14 mouse cellular contexts compared by ENCODE assay signal in genomic region chr2:109942810-109943570, GRCm38 (mm10). TPM values are rescaled to one million over a fixed set of nuclear protein-coding genes. Genes with fewer than 3 reads are reported as not detected.
DNase-seq lines count a peak whose midpoint lies in the region; ATAC-seq and TF ChIP-seq lines count a peak whose summit lies in the region.
"Had no signal": no experiment of that assay in that cellular context is flagged by ENCODE, and none has a peak within 500 bp of the region (broad histone marks: within the 10 kb centered on the region; RNA-seq: fewer than 3 reads in every experiment).

No protein-coding gene starts in this region.

- DNase-seq in layer of hippocampus, adult 9-11 months: peak; percentile 29
- no peak for DNase-seq in layer of hippocampus, postnatal 36 days
- DNase-seq in forebrain, embryonic 10.5 days (ENCODE audit: extremely low spot score, low spot score): peak; percentile 29
- peak; percentile 35 for DNase-seq in hindbrain, postnatal 0 days (ENCODE audit: low spot score)
- DNase-seq in retina, postnatal 1 day: peak; percentile 98
- DNase-seq in gastrocnemius, adult 8-10 months (ENCODE audit: low spot score in 2 of 2): no peak
- no peak for DNase-seq in adrenal gland, adult 8-10 months
- no peak for DNase-seq in spleen, postnatal 36 days (ENCODE audit: low spot score in 2 of 2)
- DNase-seq: cerebellum, adult 11 months had no signal

- H3K27me3 ChIP-seq in forebrain, embryonic 10.5 days (ENCODE audit: poor library complexity, severe bottlenecking): peaks cover 89% of the 10 kb centered on the region
- no peaks in the 10 kb centered on the region for H3K27me3 ChIP-seq in hindbrain, postnatal 0 days (ENCODE audit: insufficient read depth, low read length)
- H3K27me3 ChIP-seq: intestine, embryonic 15.5 days; lung, embryonic 15.5 days had no signal

- 0 out of 2 replicates have a peak overlapping the region, but pooled peaks have one; percentile 7 for H3K4me2 ChIP-seq in hindbrain, postnatal 0 days (ENCODE audit: low read depth, low read length)
- H3K4me2 ChIP-seq: intestine, embryonic 15.5 days; lung, embryonic 15.5 days had no signal

- H3K4me3 ChIP-seq in forebrain, embryonic 10.5 days: peak overlapping the region; percentile 12
- no peak overlapping the region for H3K4me3 ChIP-seq in hindbrain, postnatal 0 days (ENCODE audit: low read length)
- H3K4me3 ChIP-seq: erythroblast, embryonic 14.5 days; intestine, embryonic 15.5 days; limb, embryonic 10.5 days; lung, embryonic 15.5 days had no signal

- 25% methylated on average over 8 of the region's 8 CpGs for WGBS in forebrain, embryonic 10.5 days
- WGBS in hindbrain, postnatal 0 days: 36% methylated on average over 8 of the region's 8 CpGs

- peaks cover 3% of the 10 kb centered on the region; the same call in 1 of the 2 replicates for H3K9me3 ChIP-seq in forebrain, embryonic 10.5 days
- H3K9me3 ChIP-seq in hindbrain, postnatal 0 days (ENCODE audit: low read length): no peaks in the 10 kb centered on the region
- H3K9me3 ChIP-seq: intestine, embryonic 15.5 days; limb, embryonic 10.5 days; lung, embryonic 15.5 days had no signal

- peaks cover 37% of the 10 kb centered on the region for H3K4me1 ChIP-seq in forebrain, embryonic 10.5 days
- peaks cover 9% of the 10 kb centered on the region; the same call in 1 of the 2 replicates for H3K4me1 ChIP-seq in hindbrain, postnatal 0 days (ENCODE audit: insufficient read depth, low read length)
- H3K4me1 ChIP-seq: lung, embryonic 15.5 days had no signal

- H3K9ac ChIP-seq in hindbrain, postnatal 0 days (replicated peaks; ENCODE audit: low read length): no peak overlapping the region
- H3K9ac ChIP-seq: intestine, embryonic 15.5 days; lung, embryonic 15.5 days had no signal

- 0 out of 2 replicates have a peak overlapping the region, but pooled peaks have one; percentile 53 for H3K27ac ChIP-seq in forebrain, embryonic 10.5 days
- H3K27ac ChIP-seq in hindbrain, postnatal 0 days: no peak overlapping the region; the same call in 1 of the 2 replicates
- H3K27ac ChIP-seq: intestine, embryonic 15.5 days; limb, embryonic 10.5 days; lung, embryonic 15.5 days had no signal

- TF ChIP-seq CTCF in hindbrain, postnatal 0 days (IDR thresholded peaks at IDR 0.05; ENCODE audit: low read depth): no peak

- H3K36me3 ChIP-seq in forebrain, embryonic 10.5 days (replicated peaks): peaks cover 4% of the 10 kb centered on the region; the same call in 1 of the 2 replicates
- no peaks in the 10 kb centered on the region for H3K36me3 ChIP-seq in hindbrain, postnatal 0 days (ENCODE audit: insufficient read depth, low read length)
- H3K36me3 ChIP-seq: intestine, embryonic 15.5 days; lung, embryonic 15.5 days had no signal

- peak; percentile 46; the same call in 1 of the 2 replicates for ATAC-seq in hindbrain, postnatal 0 days
- ATAC-seq: CD4-positive, CD25-positive, alpha-beta regulatory T cell, adult 4 months; intestine, embryonic 15.5 days had no signal

RNA-seq across cellular contexts. Expression of gene Lgr4, which starts 25.5 kb away (rescaled TPM):
- total RNA-seq in layer of hippocampus, postnatal 36 days (2021): 10 to 100 TPM; 32.7 to 34.3 TPM
- polyA plus RNA-seq in forebrain, embryonic 10.5 days (2016; fragmentation: Nextera tagmentation; extraction: Ambion mirVana): 7.2 and 8.4 TPM in 2 replicates
- total RNA-seq in hindbrain, postnatal 0 days (2014; rRNA removed): 27.9 and 28.2 TPM in 2 replicates
- polyA plus RNA-seq in hindbrain, postnatal 0 days (2015; fragmentation: Nextera tagmentation; extraction: Ambion mirVana): 9.0 and 9.8 TPM in 2 replicates
- total RNA-seq in gastrocnemius, adult 8-10 months (2022): 10 to 100 TPM; 28.4 to 33.1 (median 32.1) TPM
- 100 to 1,000 TPM; 117 to 198 (median 152) TPM for total RNA-seq in adrenal gland, adult 8-10 months (2022)

RNA-seq across cellular contexts. Expression of gene Lin7c, which starts 52.3 kb away (rescaled TPM):
- 100 to 1,000 TPM; 117 to 125 TPM for total RNA-seq in layer of hippocampus, postnatal 36 days (2021)
- 90.6 and 93.6 TPM in 2 replicates for polyA plus RNA-seq in forebrain, embryonic 10.5 days (2016; fragmentation: Nextera tagmentation; extraction: Ambion mirVana)
- 147 and 171 TPM in 2 replicates for total RNA-seq in hindbrain, postnatal 0 days (2014; rRNA removed)
- 153 and 158 TPM in 2 replicates for polyA plus RNA-seq in hindbrain, postnatal 0 days (2015; fragmentation: Nextera tagmentation; extraction: Ambion mirVana)
- total RNA-seq in gastrocnemius, adult 8-10 months (2022): 10 to 100 TPM; 25.4 to 28.1 (median 27.6) TPM
- 100 to 1,000 TPM in 2 of 4 experiments, 10 to 100 TPM in 2; 87.9 to 104 (median 97.9) TPM for total RNA-seq in adrenal gland, adult 8-10 months (2022)

Comparison
In these comparisons a context has a peak if more than half of its experiments do, and no peak if none do; other contexts are left out.
1. DNase-seq: peak in layer of hippocampus, adult 9-11 months (single experiment), forebrain, embryonic 10.5 days (single experiment), hindbrain, postnatal 0 days (single experiment) and retina, postnatal 1 day (single experiment); none in layer of hippocampus, postnatal 36 days (0 of 2), gastrocnemius, adult 8-10 months (0 of 2), adrenal gland, adult 8-10 months (single experiment) and spleen, postnatal 36 days (0 of 2).